Mouse (Mus musculus) testis, postnatal 10 days (tissue): ENCODE measurements around the gene Vps45.
A peak's percentile ranks its signal among the peaks of the same experiment; 100 is the strongest.
"Not testable (repeated sequence)": the region's sequence is repeated elsewhere in the genome, so short reads cannot be mapped to it uniquely, and the experiment has no call there.

Source experiments
- DNase-seq: peaks from one replicate; pipeline ENCODE4 v3.0.0; 2021; ENCODE audit warnings: low spot score

Vps45 gene

GRCm38 (mm10) chr3:95995802-95996428, 62.4 kb downstream of the Vps45 start, which contains the start of gene Plekho1:
Gene Plekho1, minus strand, starts transcription at chr3:95996001.
- peak; percentile 85 for DNase-seq

GRCm38 (mm10) chr3:95994975-95995801, 63.1 kb downstream of the Vps45 start:
- DNase-seq, result peak; percentile 73

- no peak for DNase-seq
Observed at GRCm38 (mm10) chr3:95994381-95994846, 63.9 kb downstream of the Vps45 start.

- no peak for DNase-seq
Observed at GRCm38 (mm10) chr3:95993881-95994280, 64.4 kb downstream of the Vps45 start.

GRCm38 (mm10) chr3:95992990-95993603, 65.2 kb downstream of the Vps45 start:
- DNase-seq, result no peak

- no peak for DNase-seq
Observed at GRCm38 (mm10) chr3:95990413-95990941, 67.8 kb downstream of the Vps45 start.

GRCm38 (mm10) chr3:95988969-95989368, 69.3 kb downstream of the Vps45 start:
- peak; percentile 83 for DNase-seq

GRCm38 (mm10) chr3:95988138-95988537, 70.1 kb downstream of the Vps45 start:
- DNase-seq, result no peak

DNA sequence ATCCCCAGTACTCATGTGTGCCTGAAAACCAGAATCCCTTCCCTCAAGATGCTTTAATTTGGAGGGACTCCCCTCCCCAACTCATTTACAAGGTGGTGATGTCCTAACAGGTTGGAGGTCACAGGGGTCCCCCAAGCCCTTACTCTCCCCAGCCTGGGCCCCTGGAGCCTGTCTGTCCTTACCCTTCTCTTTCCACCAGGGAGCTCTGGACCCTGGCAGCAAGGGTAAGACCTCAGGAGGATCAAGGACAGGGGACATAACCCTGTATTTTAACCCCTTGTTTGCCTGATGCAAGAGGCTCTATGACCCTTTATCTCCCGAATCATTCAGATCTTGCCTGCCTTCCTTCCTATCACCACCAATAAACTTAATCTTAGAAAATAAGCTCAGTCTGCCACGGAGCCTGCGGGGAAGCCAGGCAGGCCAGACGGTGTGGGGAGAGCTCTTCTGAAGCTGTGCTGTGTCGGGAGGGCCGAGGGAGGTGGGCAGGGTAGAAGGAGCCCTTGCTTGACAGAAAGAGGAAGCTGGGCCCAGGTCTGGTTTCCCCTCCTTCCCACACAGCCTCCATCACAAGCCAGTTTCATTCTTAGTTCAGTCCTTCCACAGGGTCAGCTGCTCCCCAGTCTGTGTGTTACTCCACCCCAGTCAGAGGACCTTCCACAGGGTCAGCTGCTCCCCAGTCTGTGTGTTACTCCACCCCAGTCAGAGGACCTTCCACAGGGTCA, 70.7 kb downstream of the Vps45 start:
- no peak for DNase-seq

DNA sequence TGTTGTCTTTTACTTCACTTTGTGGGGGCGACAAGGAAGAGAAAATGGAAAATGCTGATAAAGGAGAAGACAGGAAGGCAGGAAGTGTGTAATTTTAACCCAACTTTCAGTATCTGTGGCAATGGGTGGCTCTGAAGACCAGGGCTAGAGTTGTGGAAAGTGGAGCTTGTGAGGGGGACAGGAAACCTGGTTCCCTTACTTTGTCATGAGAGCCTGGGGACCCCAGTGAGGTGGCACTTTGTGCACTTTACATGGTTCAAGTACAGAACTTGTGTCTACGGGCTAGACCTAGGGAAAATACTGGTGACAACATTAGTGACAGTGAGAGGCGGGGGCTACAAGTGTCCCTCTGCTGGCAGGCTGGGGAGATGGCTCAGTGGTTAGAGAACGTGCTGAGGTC, 71.3 kb downstream of the Vps45 start:
- no peak for DNase-seq

- peak; percentile 77 for DNase-seq
Observed at GRCm38 (mm10) chr3:95986001-95986622, 72.2 kb downstream of the Vps45 start.

GRCm38 (mm10) chr3:95985209-95986000, 72.9 kb downstream of the Vps45 start:
- DNase-seq, result peak; percentile 66

DNA sequence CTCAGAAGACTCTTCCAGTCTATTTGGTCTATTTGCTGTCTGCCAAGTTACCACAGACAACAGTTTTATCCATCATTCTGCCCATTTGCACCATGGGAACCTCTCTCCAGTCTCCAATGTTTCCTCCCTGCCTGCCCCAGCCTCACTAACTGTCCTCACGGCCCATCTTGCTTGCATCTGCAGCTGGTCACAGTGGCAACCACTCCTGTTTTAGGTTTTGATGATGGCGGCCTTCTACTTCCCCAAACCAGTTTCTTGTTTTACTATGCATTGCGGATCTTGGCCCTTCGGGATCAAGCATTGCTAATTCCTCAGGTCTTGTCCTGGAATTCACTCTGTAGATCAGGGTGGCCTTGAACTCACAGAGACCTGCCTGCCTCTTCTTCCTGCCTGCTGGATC, 76.1 kb downstream of the Vps45 start:
- no peak for DNase-seq

DNA sequence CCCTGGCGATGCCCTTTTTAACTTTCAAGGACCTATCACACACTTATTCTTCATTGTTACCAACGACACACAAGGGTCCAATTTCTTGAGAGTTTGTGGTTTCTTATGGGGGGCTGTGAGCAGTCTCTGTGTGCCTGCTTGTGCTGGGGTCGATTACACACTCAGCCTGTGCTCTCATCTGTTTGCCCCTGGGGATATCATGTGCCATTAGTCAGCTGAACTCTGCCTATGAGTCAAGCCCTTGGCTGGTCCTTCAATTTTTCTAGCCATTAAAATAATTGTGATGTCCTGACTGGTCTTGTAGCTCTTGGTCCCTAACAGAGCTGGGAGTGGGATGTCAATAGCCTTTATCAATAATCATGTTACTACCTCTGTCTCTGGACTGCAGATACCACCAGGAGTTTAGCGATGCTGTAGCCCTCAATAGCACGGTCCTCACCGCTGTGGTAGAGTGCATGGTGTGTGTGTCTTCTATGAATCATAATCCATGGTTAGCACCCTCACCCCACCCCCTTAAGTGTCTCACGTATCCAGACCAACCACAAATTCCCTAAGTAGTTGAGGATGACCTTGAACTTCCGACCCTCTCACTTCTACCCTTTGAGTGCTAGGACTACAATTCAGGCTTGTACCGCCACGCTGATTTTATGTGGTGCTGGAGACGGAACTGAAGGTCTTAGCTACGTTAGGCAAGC, 77.8 kb downstream of the Vps45 start:
- no peak for DNase-seq

DNA sequence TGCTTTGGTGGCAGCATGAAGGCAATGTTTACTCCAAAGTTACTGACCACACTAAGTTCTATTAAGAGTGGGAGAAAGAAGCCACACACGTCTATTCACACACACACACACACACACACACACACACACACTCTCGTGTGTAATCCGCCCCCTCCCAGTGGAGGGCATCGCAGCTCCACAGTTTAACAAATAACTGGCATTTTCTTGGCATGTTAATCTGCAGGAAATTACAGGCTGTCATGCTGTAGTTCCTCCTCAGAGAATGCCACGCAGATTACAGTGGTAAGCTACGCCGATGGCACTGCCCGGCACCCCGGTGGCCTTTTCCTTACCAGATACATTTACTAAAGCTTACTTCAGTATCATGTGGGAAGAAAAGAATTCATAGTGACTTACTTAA, 80.0 kb downstream of the Vps45 start:
- no peak for DNase-seq

GRCm38 (mm10) chr3:95977587-95977986, 80.7 kb downstream of the Vps45 start:
- not testable (repeated sequence) for DNase-seq

DNA sequence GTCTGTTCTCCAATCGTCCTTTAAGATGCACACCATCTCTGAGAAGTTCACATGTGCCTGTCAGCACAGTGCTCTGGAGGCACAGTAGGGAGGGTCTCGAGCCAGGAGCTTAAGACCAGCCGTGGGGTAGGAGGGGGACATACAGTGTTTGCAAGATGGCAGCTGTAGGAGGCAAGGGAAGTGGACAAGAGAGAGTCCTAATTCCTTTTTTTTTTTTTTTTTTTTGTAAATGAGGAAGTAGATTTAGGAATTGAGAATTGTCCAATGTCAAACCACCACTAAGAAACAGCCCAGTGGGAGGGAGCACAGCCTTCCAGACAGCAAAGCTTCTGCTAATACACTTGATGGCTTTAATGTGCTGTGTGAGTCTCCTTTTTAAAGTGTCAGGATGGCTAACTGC, 81.2 kb downstream of the Vps45 start:
- no peak for DNase-seq

DNA sequence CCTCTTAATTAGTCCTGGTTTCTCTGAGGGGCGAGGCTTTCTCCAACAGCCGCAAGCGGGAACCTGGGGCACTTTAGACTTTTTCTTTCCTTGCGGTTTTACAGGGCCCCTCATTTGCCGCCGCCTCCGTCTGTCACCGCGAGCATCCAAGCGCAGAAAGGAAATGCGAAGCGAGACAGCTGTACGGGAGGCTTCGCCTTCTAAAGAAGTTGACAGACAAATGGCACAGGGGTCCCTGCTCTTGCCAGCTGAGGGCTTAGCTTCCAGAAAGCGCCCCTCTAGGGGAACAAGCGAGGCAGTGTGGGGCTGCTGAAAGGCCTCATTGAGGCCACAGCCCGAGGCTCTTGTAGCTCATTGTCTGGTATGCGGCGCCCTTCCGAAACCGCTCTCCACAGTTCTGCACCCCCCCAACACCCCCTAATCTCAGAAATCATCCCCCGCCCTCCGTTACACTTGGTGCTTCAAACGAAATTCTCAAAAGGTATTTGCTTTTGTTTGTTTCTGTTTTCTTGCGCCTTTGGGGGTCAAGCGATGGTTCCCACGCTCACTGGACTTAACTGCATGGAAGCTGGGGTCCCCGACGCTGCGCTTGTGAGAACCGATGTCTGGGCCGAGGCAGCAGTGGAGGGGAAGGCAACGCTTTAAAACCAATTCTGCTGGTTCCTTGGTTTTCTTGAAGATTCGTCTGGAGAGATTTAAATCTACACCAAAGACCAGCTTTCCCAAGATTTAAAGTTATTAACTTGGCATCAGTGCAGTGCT, 85.2 kb downstream of the Vps45 start:
- DNase-seq, result no peak

DNA sequence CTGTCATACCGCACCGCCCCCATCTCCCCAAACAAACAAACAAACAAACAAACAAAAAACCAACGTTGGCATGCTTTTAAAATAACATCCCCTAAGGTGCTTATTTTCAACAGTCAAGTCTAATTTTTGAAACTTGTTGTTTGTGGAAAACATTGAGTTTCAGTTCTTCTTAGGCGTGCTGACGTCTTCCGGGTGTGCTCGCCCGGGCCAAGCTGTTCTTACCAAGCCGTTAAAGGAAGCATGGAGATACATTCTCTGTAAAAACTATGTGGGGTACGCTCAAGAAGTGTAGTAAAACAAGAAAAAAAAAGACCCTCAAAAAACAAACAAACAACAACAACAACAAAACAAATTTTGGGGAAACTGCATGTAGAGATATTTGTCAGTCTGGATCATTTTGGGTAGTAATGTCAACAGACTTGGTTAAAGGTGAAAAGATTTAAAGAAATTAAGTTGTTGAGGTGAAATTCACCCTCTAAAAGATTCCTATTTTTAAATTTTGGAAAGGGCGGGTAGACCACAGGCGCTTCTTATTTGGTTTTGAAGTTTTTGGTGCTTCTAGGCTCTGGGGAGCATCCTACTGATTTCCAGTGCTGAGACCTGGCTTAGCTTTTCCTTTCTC, 85.9 kb downstream of the Vps45 start:
- no peak for DNase-seq
